Mouse (Mus musculus) T-helper 2 cell (primary cell): ENCODE results near the gene Cdc6.

Source experiments
- in situ Hi-C: fragments of 300-600 bp; cut with MboI, MseI; formaldehyde crosslinking; loops from one replicate; pipeline ENCODE4 v1.15.1; 2025; ENCODE audit warnings: high pct_unique_total_duplicates

Cdc6 gene

DNA sequence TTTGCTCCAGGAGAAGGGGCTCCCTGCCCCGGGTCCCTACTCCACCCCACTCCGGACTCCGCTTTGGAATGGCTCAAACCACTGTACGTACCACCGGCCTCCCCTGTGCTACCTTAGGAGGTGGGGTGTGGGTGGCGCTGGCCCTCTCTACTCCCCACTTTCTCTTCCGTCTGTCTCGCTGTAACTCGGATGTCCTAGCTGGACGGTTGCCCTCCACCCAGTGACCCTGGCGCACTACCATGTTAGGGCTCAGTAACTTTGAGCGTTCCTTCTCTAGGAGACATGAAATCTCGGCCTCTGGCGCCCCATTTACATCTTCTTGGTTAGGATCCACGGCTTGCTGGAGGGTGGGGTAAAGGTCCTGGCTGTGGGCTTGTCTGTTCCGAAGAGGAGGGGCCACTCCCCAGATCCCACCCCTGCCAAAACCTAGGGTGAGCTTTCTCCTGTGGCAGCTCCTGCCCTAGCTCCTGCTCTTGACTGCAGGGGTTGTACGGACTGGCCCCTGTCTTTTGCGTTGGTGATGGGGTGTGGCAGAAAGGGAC is 53.5 kb downstream of the Cdc6 start:
- in situ Hi-C loops: no loop called here

- in situ Hi-C loops: no loop called here
Observed at GRCm38 (mm10) chr11:98961766-98962165, 54.2 kb downstream of the Cdc6 start.

- in situ Hi-C loops: no loop called here
Observed at GRCm38 (mm10) chr11:98962421-98963095, 55.0 kb downstream of the Cdc6 start.

DNA sequence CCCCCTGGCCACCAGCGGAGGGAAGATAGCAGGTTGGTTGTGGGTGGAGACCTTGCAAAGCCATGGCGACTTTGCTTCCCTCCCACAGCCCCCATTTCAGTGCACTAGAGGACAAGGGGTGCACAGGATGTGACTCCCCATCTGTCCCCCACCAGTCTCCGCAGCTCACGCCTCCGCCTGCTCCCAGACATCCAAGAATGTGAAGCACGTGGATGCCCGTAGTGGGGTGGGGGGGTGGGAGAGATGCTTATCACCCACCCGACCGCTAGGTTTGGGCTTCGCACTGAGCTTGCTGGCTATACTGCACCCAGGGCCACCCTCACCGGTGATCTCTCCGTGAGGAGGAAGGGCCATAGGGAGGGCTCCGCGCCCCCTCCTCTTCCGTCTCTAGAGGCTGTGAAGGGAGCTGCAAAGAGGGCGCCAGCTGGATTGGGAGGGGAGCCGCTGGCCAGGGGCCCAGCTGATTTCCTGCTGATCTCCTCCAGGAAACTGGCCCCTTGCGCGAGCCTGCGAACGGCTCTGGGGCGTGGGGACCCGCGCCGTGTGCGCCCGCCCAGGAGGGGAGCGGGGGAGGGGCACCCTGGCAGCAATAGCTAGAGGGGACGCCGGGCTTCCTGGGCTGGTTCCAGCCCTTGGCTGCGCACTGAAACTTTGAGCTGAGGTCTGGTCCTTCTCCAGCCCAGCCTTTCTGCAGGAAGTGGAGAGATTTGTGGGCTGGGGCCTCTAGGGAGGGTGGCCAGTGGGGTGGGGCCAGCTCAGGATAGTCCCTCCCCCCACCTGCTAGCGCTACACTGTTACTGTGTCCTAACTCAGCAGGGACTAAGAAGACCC is 55.8 kb downstream of the Cdc6 start:
- in situ Hi-C loops: no loop called here

GRCm38 (mm10) chr11:98964201-98964615 is 56.6 kb downstream of the Cdc6 start:
- in situ Hi-C loops: no loop called here

- in situ Hi-C loops: no loop called here
Observed at GRCm38 (mm10) chr11:98964616-98965415, 57.2 kb downstream of the Cdc6 start.

DNA sequence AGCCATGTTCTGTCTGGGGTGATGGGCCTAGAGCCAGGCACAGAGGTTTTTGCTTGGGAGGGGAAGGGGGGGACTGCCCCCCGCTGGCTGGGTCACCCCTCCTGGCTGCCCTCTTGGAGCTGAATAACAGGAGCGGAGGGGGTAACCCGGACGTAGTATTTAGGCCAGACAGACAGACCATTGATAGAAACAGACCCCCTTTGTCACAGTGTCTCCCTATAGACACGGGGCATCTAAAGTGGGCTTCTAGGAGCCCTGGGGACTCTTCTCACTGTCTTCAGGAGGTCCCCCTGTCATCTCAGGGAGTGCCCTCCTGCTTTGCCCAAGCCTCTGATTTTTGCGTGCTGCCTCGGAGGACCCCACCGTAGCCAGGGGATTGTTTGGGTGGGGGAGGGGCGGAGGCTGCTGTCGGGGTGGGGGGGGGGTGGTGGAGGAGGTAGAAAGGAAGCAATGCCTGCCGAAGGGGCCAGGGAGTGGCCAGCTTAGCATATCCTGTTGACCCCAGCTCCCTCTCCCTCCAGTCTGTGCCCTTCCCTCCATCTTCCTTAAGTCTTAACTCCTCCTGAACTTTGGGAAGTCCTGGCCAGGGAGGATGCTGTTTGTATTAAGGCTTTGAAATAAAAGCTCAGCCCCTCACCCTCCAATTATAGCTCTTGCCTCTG is 57.9 kb downstream of the Cdc6 start:
- in situ Hi-C loops: no loop called here

GRCm38 (mm10) chr11:98966499-98967141 is 59.0 kb downstream of the Cdc6 start:
- in situ Hi-C loops: no loop called here

DNA sequence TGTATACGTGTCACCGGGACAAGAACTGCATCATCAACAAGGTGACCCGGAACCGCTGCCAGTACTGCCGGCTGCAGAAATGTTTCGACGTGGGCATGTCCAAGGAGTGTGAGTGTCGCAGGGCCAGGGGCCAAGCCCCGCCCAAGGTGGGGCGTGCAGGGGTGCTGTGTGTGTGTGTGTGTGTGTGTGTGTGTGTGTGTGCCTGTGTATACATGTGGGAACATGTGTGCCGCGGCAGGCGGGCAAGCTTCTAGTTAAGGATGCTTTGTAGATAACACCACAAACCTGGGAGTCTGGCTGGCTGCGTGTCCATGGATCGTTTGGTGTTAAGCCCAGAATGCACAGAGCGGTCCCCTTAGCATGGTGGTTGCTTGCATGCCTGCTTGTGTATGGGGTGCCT is 60.5 kb downstream of the Cdc6 start:
- in situ Hi-C loops: no loop called here

DNA sequence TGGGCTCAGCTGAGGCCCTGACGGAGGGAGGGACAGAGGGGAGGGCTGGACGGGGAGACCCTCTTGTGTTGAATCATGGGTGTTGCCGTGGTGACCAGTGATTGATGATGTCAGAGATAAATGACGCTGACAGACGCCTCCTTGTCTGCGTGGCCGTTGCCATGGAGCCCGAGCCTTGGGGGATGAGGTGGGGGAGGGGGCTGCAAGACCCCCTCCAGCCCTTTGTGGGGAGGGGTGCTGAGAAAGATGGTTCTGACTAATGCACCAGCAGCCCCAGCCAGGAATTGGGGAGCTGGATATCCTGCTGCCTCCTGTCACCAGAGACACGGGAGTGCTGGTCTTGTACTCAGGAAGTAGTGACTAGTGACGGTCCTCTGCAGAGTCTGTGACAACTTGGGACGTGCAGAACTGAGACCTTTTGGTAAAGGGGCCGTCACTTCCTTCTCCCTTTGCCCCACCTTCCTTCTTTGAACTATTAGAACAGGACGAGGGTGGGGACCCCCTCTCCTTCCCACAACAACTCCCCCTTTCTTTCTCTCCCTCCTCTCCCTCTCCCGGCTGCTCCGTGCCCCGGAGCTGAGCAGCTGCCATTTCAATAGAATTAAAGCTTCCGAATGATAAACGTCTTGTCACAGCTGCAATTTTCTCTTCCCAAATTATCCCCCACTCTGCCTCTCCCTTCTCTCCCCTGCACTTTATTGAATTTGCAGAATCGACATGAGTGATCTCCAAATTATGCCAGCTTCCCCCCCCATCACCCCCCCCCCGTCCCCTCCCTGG is 61.3 kb downstream of the Cdc6 start:
- in situ Hi-C loops: no loop called here

DNA sequence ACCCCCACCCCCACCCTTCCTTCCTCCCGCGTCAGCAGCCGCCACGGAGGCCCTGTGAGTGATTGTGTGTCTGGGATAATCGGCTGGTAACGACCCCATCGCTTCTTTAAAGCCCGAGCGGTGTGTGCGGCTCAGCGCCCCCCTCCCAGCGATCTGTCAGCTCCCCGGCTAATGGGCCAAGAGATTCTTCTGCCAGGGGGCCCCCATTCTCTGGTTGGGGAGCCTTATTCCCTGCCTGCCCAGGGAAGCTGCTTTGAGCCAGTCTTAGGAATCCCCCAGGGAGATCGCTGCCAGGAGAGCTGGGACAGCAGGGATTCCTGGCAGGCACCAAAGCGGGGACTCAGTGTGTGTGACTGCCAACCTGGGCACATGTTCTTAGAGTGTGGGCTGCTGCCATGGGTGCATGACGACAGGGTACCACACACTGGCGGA is 61.9 kb downstream of the Cdc6 start:
- in situ Hi-C loops: no loop called here

- in situ Hi-C loops: loop anchor here (5.0 kb wide), 1 partner anchor 43 kb away; the partner anchor contains the start of gene Rara
Observed at GRCm38 (mm10) chr11:98970191-98970925, 62.8 kb downstream of the Cdc6 start.

- in situ Hi-C loops: loop anchor here (5.0 kb wide), 1 partner anchor 44 kb away; the partner anchor contains the start of gene Rara
Observed at GRCm38 (mm10) chr11:98971316-98972031, 63.9 kb downstream of the Cdc6 start.

DNA sequence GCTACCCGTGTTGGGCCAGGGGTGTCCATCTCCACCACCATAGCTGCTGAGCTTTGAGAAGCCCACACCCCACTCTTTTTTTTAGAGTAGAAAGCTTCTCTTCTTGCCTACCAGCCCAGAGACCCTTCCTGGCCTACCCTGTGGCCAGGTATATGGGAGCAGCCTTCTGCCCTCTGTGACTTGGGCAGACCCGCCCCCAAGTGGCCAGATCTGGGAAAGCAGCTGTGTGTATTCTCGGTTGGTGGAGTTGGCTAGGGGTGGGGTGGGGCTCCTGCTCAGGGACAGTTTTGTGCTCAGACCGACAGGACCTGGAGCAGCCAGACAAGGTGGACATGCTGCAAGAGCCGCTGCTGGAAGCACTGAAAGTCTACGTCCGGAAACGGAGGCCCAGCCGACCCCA is 64.6 kb downstream of the Cdc6 start:
- in situ Hi-C loops: loop anchor here (5.0 kb wide), 1 partner anchor 45 kb away; the partner anchor contains the start of gene Rara

DNA sequence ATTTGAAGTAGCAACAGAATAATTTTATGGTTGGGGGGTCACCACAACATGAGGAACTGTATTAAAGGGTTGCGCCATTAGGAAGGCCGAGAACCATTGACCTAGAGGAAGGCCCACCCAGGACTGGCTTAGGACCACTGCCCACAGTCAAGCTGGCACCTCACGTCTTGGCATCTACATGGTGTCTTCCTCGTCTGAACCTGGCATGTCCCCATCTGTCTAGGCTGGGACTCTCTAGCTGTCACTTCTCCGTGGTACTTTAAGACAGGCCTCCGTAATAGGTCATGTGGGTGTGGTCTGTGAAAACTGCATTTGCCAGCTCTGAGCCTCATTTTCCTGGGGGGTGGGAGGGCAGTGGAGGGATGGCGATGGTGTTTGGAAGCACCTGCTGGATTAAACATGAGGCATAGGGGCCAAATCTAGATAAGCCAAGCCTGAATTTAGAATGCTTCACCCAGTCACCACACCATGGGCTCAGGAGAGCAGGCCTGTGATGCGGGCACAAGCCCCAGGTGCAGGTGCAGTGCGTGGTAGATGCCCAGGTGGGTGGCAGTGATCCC is 65.3 kb downstream of the Cdc6 start:
- in situ Hi-C loops: loop anchor here (5.0 kb wide), 1 partner anchor 46 kb away; the partner anchor contains the start of gene Rara
